Mouse (Mus musculus) CH12.LX (cell line): ENCODE data around the gene Slc22a15. TPM values are rescaled to one million over a fixed set of nuclear protein-coding genes. Genes with fewer than 3 reads are reported as not detected.

Source experiments
- DNase-seq: peaks from one replicate; pipeline ENCODE4 v3.0.0-alpha.2; 2013; ENCODE audit errors: extremely low read depth
- H3K27ac ChIP-seq: 2 replicates; pipeline ENCODE4 v1.5.1; 2012; ENCODE audit warnings: low read depth, mild to moderate bottlenecking, control low read depth, moderate library complexity; ENCODE audit not compliant: insufficient read depth
- H3K27me3 ChIP-seq: replicated peaks from 2 replicates; pipeline ENCODE3; 2012; ENCODE audit warnings: inconsistent platforms
- H3K36me3 ChIP-seq, 2 experiments: replicated peaks in 1 of 2; 2 replicates each; pipeline versions ENCODE3 to v1.6.1; 2012; ENCODE audit warnings: inconsistent platforms in 1 of 2, low read length in 1 of 2, mild to moderate bottlenecking in 1 of 2, mixed read lengths in 1 of 2, moderate library complexity in 1 of 2; ENCODE audit not compliant: control insufficient read depth in 1 of 2, insufficient read depth in 1 of 2
- H3K4me1 ChIP-seq, 2 experiments: 2 replicates each; pipeline ENCODE4 v1.6.1; 2012; ENCODE audit warnings: inconsistent platforms in 1 of 2, moderate library complexity in 1 of 2; ENCODE audit not compliant: insufficient read depth in 2 of 2, control insufficient read depth in 1 of 2
- H3K4me2 ChIP-seq: 2 replicates; pipeline ENCODE4 v1.6.1; 2012; ENCODE audit warnings: low read depth, mild to moderate bottlenecking, control low read depth; ENCODE audit not compliant: poor library complexity, insufficient read depth, severe bottlenecking
- H3K4me3 ChIP-seq, 3 experiments: fragments of 150-350 bp in 1 of 3; sonication (generic) in 1 of 3; replicated peaks in 1 of 3; 2 replicates each; pipeline versions ENCODE3 to v1.5.1; 2011 to 2012; ENCODE audit warnings: low read depth in 2 of 3, low read length in 2 of 3, mild to moderate bottlenecking in 2 of 3, moderate library complexity in 2 of 3, control low read depth in 1 of 3, improper control_type of control experiment in 1 of 3, inconsistent platforms in 1 of 3, mixed read lengths in 1 of 3; ENCODE audit not compliant: poor library complexity in 1 of 3
- H3K79me2 ChIP-seq: replicated peaks from 2 replicates; pipeline ENCODE4 v1.6.1; 2012; ENCODE audit warnings: mild to moderate bottlenecking, moderate library complexity; ENCODE audit not compliant: control insufficient read depth, poor library complexity, insufficient read depth, severe bottlenecking; ENCODE audit errors: extremely low read depth
- H3K9ac ChIP-seq: 2 replicates; pipeline ENCODE4 v1.6.1; 2012; ENCODE audit warnings: low read depth, mild to moderate bottlenecking, control low read depth, moderate library complexity; ENCODE audit not compliant: insufficient read depth
- H3K9me3 ChIP-seq: replicated peaks from 2 replicates; pipeline ENCODE3; 2012; ENCODE audit warnings: low read length, inconsistent platforms, mixed read lengths
- BHLHE40 ChIP-seq: IDR thresholded peaks from 2 replicates; pipeline ENCODE4 v1.6.1; 2011; ENCODE audit warnings: mild to moderate bottlenecking, low read depth, low read length, improper control_type of control experiment
- CHD1 ChIP-seq: IDR thresholded peaks from 2 replicates; pipeline ENCODE4 v1.6.1; 2012; ENCODE audit warnings: low read depth, low read length, improper control_type of control experiment, inconsistent platforms
- CHD2 ChIP-seq: IDR thresholded peaks from 2 replicates; pipeline ENCODE4 v1.6.1; 2011; ENCODE audit warnings: low read length, improper control_type of control experiment
- E2F4 ChIP-seq: IDR thresholded peaks from 2 replicates; pipeline ENCODE4 v1.6.1; 2011; ENCODE audit warnings: low read depth, low read length, improper control_type of control experiment; ENCODE audit not compliant: insufficient replicate concordance
- EP300 ChIP-seq: IDR thresholded peaks from 2 replicates; pipeline ENCODE4 v1.6.1; 2011; ENCODE audit warnings: low read length, improper control_type of control experiment
- ETS1 ChIP-seq: conservative IDR thresholded peaks from 2 replicates; pipeline ENCODE4 v1.6.1; 2012; ENCODE audit warnings: low read depth, mild to moderate bottlenecking, inconsistent platforms, low read length, improper control_type of control experiment, moderate library complexity
- GABPA ChIP-seq: IDR thresholded peaks from 2 replicates; pipeline ENCODE4 v1.6.1; 2012; ENCODE audit warnings: low read depth, low read length, improper control_type of control experiment, inconsistent platforms; ENCODE audit not compliant: insufficient replicate concordance
- HCFC1 ChIP-seq: IDR thresholded peaks from 2 replicates; pipeline ENCODE4 v1.6.1; 2012; ENCODE audit warnings: low read depth, mild to moderate bottlenecking, inconsistent platforms, low read length, improper control_type of control experiment
- JUN ChIP-seq: IDR thresholded peaks from 2 replicates; pipeline ENCODE4 v1.6.1; 2011; ENCODE audit warnings: low read depth, mild to moderate bottlenecking, low read length, improper control_type of control experiment, moderate library complexity; ENCODE audit not compliant: insufficient read depth
- JUND ChIP-seq: conservative IDR thresholded peaks from 2 replicates; pipeline ENCODE4 v1.6.1; 2011; ENCODE audit warnings: low read depth, low read length, improper control_type of control experiment
- KAT2A ChIP-seq: IDR thresholded peaks from 2 replicates; pipeline ENCODE4 v1.6.1; 2012; ENCODE audit warnings: low read length, improper control_type of control experiment, inconsistent platforms; ENCODE audit not compliant: insufficient replicate concordance
- MAX ChIP-seq: IDR thresholded peaks from 2 replicates; pipeline ENCODE4 v1.6.1; 2011; ENCODE audit warnings: low read length, improper control_type of control experiment
- MAZ ChIP-seq: IDR thresholded peaks from 2 replicates; pipeline ENCODE4 v1.6.1; 2012; ENCODE audit warnings: low read depth, mild to moderate bottlenecking, inconsistent platforms, low read length, improper control_type of control experiment, moderate library complexity
- MEF2A ChIP-seq: IDR thresholded peaks from 2 replicates; pipeline ENCODE4 v1.6.1; 2014; ENCODE audit warnings: low read depth, mild to moderate bottlenecking, inconsistent platforms, low read length, improper control_type of control experiment, borderline replicate concordance
- MXI1 ChIP-seq: IDR thresholded peaks from 2 replicates; pipeline ENCODE4 v1.6.1; 2011; ENCODE audit warnings: mild to moderate bottlenecking, low read depth, low read length, improper control_type of control experiment
- MYC ChIP-seq: IDR thresholded peaks from 2 replicates; pipeline ENCODE4 v1.6.1; 2011; ENCODE audit warnings: low read depth, mild to moderate bottlenecking, improper control_type of control experiment, low read length
- NRF1 ChIP-seq: IDR thresholded peaks from 2 replicates; pipeline ENCODE4 v1.6.1; 2014; ENCODE audit warnings: low read depth, mild to moderate bottlenecking, inconsistent platforms, low read length, improper control_type of control experiment, moderate library complexity
- PAX5 ChIP-seq: IDR thresholded peaks from 2 replicates; pipeline ENCODE4 v1.6.1; 2012; ENCODE audit warnings: low read length, inconsistent platforms, mixed read lengths
- POLR2A ChIP-seq: IDR thresholded peaks from 2 replicates; pipeline ENCODE4 v1.6.1; 2011; ENCODE audit warnings: low read depth, mild to moderate bottlenecking, improper control_type of control experiment, low read length
- POLR2AphosphoS2 ChIP-seq: IDR thresholded peaks from 2 replicates; pipeline ENCODE4 v1.6.1; 2011; ENCODE audit warnings: low read depth, low read length, improper control_type of control experiment
- RAD21 ChIP-seq: IDR thresholded peaks from 2 replicates; pipeline ENCODE4 v1.6.1; 2011; ENCODE audit warnings: low read depth, mild to moderate bottlenecking, low read length, improper control_type of control experiment, moderate library complexity
- SIN3A ChIP-seq: IDR thresholded peaks from 2 replicates; pipeline ENCODE4 v1.6.1; 2012; ENCODE audit warnings: low read length, improper control_type of control experiment, inconsistent platforms
- SMC3 ChIP-seq: IDR thresholded peaks from 2 replicates; pipeline ENCODE4 v1.6.1; 2011; ENCODE audit warnings: low read depth, low read length, improper control_type of control experiment
- UBTF ChIP-seq: IDR thresholded peaks from 2 replicates; pipeline ENCODE4 v1.6.1; 2012; ENCODE audit warnings: low read depth, mild to moderate bottlenecking, inconsistent platforms, low read length, improper control_type of control experiment, moderate library complexity
- USF1 ChIP-seq: IDR thresholded peaks from 2 replicates; pipeline ENCODE4 v1.6.1; 2014; ENCODE audit warnings: low read depth, mild to moderate bottlenecking, inconsistent platforms, low read length, improper control_type of control experiment
- ZC3H11A ChIP-seq: IDR thresholded peaks from 2 replicates; pipeline ENCODE4 v1.6.1; 2012; ENCODE audit warnings: low read depth, mild to moderate bottlenecking, inconsistent platforms, low read length, improper control_type of control experiment
- ZKSCAN1 ChIP-seq: IDR thresholded peaks from 2 replicates; pipeline ENCODE4 v1.6.1; 2012; ENCODE audit warnings: low read depth, inconsistent platforms, low read length, improper control_type of control experiment, borderline replicate concordance
- ZMIZ1 ChIP-seq: IDR thresholded peaks from 2 replicates; pipeline ENCODE4 v1.6.1; 2012; ENCODE audit warnings: low read depth, mild to moderate bottlenecking, inconsistent platforms, low read length, improper control_type of control experiment
- ZNF384 ChIP-seq: IDR thresholded peaks from 2 replicates; pipeline ENCODE4 v1.6.1; 2012; ENCODE audit warnings: low read depth, low read length, improper control_type of control experiment, inconsistent platforms
- dilution Hi-C: fragments of 300-500 bp; cut with MboI; formaldehyde crosslinking; loops from 2 replicates; pipeline ENCODE4 v1.14.3; 2020; ENCODE audit warnings: low sequenced_read_pairs; ENCODE audit not compliant: extremely low pct_unique_long_range_greater_than_20kb, extremely low pct_ligation_motif_present
- in situ Hi-C: fragments of 300-500 bp; cut with MboI; formaldehyde crosslinking; loops from 3 replicates; pipeline ENCODE4 v1.14.3; 2019; ENCODE audit warnings: low sequenced_read_pairs, low pct_ligation_motif_present, low pct_unique_long_range_greater_than_20kb, mixed read lengths
- polyA plus RNA-seq: library from polyadenylated mRNA; unstranded; fragments of >175 nt; gene quantifications from 2 replicates; pipeline ENCODE4 v1.2.1, GENCODE M21; 2012; ENCODE audit warnings: low read depth; ENCODE audit not compliant: insufficient read length
- total RNA-seq, 2 experiments: library from RNA; depleted of rRNA; stranded (reverse); fragments of 300-350 nt in 1 of 2; fragments of >200 nt in 1 of 2; gene quantifications; 2 replicates each; pipeline ENCODE4 v1.2.3; 2012 to 2014

Slc22a15 gene
- total and polyA plus RNA-seq, 3 experiments, result 1.8 to 7.6 (median 4.5) TPM

DNA sequence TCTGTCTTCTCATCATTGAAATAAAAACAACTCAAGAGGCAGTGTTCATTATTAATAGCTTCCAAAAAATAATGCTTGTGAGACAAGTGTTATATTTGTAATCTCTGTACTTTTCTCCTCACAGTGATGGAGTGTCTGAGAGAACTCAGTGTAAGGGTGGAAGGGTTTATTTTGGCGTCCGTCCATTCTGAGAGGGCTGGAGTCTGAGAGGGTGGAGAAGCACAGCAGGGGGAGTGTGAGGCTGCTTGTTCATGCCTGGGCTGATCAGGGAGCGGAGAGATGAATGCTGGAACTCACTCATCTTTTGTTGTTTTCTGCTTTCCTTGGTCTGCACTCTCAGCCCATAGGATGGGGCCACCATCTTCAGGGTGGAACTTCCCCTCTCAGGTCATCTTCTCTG is 38.7 kb downstream of the Slc22a15 start:
- no peak overlapping the region for H3K4me3 ChIP-seq
- dilution Hi-C loops (no loop called here), in situ Hi-C loops (loop anchor here (25.0 kb wide), 1 partner anchor 177 kb away; no protein-coding TSS in a partner anchor)
- H3K27ac ChIP-seq, result no peak overlapping the region
- DNase-seq, result no peak
- H3K4me2 ChIP-seq, result no peak overlapping the region
- no peaks in the 10 kb centered on the region for H3K79me2 ChIP-seq
- H3K9ac ChIP-seq, result no peak overlapping the region
- TF ChIP-seq ZKSCAN1 (no peak), UBTF (no peak), POLR2A (no peak), SMC3 (no peak), KAT2A (no peak), PAX5 (no peak), NRF1 (no peak), HCFC1 (no peak), MAZ (no peak), E2F4 (no peak), BHLHE40 (no peak), MXI1 (no peak), CHD2 (no peak), ETS1 (no peak), ZMIZ1 (no peak), MEF2A (no peak), CHD1 (no peak)
- no peaks in the 10 kb centered on the region for H3K4me1 ChIP-seq
- no peaks in the 10 kb centered on the region for H3K27me3 ChIP-seq
- no peaks in the 10 kb centered on the region for H3K9me3 ChIP-seq
- H3K36me3 ChIP-seq, result peaks cover 5 to 12% of the 10 kb centered on the region in 2 experiments

- Histone ChIP-seq H3K4me2 (no peak overlapping the region), H3K27ac (no peak overlapping the region), H3K9ac (no peak overlapping the region), H3K36me3 (peaks cover 5 to 12% of the 10 kb centered on the region in 2 experiments), H3K9me3 (no peaks in the 10 kb centered on the region), H3K4me3 (no peak overlapping the region), H3K4me1 (no peaks in the 10 kb centered on the region), H3K79me2 (no peaks in the 10 kb centered on the region), H3K27me3 (no peaks in the 10 kb centered on the region)
- dilution Hi-C loops (no loop called here), in situ Hi-C loops (loop anchor here (25.0 kb wide), 1 partner anchor 177 kb away; no protein-coding TSS in a partner anchor)
- no peak for DNase-seq
- TF ChIP-seq JUN, result no peak
- TF ChIP-seq POLR2A, result no peak
- no peak for TF ChIP-seq EP300
- no peak for TF ChIP-seq NRF1
- TF ChIP-seq JUND, result no peak
- TF ChIP-seq MEF2A, result no peak
- no peak for TF ChIP-seq USF1
- no peak for TF ChIP-seq ZC3H11A
- TF ChIP-seq ETS1, result no peak
- no peak for TF ChIP-seq ZNF384
- TF ChIP-seq MYC, result no peak
- TF ChIP-seq RAD21, result no peak
- TF ChIP-seq SIN3A, result no peak
- TF ChIP-seq GABPA, result no peak
- TF ChIP-seq MAX, result no peak
- no peak for TF ChIP-seq HCFC1
- TF ChIP-seq POLR2AphosphoS2, result no peak
These were observed 39.2 kb downstream of the Slc22a15 start for GRCm38 (mm10) chr3:101885041-101885440.
